Mouse (Mus musculus): ENCODE measurements around the gene Nat8. TPM values are rescaled to one million over a fixed set of nuclear protein-coding genes. Genes with fewer than 3 reads are reported as not detected.
"Not testable (repeated sequence)": the region's sequence is repeated elsewhere in the genome, so short reads cannot be mapped to it uniquely, and the experiment has no call there.

Nat8 gene
- total RNA-seq, 2 experiments from 2014 or later: 3.2 to 4.4 TPM

DNA sequence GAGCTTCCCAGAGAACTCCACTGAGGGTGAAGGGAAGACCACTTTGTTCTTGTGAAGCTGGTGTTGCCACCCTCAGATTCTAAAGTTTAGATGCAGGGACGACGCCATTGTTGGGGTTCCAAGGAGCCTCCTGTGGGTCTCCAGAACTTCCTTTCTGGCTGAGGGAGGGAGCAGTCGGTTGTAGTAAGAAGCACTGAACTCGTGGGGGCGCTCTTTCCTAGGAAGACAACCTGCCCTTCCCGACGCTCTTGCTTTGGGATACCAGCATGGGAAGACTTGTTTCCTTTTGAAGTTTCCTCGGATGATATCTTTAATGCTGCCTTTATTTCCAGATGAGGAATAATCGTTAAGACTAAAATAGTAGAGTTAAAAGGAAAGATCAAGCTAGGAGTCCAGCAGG, 4.9 kb upstream of the Nat8 start:
- DNase-seq (ENCODE audit: low spot score in 2 of 2): peak; percentile 48 to 60

DNA sequence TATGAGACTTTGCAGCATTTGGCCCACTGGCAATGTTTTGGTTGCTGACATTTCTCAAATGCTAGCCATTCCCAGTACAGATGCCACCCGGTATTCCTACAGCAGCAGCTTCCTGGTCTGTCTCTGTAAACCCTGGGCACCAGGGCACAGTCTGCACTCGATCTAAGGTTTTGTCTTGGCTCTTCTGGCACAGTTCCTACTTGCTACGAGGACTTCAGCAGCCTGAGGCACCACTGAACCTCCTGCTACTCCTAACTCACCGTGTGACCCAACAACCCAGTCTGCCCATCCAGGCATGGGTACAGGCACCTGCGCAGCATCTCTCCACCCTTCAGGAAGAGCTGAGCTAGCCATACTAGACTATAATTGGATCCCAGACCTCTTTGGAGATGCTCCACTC, 4.2 kb upstream of the Nat8 start:
- DNase-seq (ENCODE audit: low spot score in 2 of 2): not testable (repeated sequence)

DNA sequence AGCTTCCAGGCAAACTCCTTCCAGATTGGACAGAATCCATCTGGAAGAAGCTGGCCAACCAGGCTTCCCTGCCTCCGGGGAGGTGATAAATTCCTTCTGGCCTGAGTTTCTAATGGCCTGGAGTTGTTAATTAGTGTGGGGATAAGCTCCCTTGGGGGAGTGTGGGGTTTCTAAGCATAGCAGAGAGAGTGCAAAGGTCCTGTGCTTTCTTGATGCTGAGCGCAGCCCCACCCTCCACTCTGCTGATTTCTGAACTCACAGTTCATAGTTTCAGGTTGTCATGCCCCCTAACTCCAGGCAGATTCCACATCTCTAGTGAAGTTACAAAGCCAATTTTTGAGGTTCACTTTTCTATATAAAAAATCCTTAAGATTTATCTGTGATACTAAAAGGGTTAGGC, 3.2 kb upstream of the Nat8 start:
- not testable (repeated sequence) for DNase-seq (ENCODE audit: low spot score in 2 of 2)

DNA sequence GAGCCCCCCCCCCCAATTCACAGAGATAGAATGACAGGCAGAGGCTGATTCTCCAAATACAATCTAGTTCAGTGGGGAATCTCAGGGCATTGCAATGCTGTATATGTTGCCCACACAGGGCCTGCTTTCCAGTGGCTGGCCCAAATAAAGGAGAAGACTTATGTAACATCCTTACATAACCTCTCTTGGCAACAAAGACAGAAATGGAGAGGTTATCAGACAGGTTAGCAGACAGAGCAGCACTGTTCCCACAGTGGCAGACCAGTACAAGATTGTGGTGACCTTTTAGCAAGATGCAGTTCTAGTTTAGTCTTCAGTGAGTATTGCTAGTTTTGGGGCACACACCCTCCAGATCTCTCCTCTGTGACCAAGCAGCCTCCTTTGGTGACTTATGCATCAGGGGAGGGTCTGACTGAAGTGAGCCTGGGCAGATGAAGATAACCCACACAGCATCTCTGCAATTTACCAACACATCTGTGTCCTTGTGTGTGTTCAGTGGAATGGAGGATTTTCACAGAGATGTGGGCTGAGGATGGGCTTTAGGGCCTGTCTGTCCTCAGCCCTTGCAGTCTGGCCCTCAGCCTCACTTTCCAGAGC, 2.7 kb upstream of the Nat8 start:
- DNase-seq (ENCODE audit: low spot score in 2 of 2): not testable (repeated sequence)

DNA sequence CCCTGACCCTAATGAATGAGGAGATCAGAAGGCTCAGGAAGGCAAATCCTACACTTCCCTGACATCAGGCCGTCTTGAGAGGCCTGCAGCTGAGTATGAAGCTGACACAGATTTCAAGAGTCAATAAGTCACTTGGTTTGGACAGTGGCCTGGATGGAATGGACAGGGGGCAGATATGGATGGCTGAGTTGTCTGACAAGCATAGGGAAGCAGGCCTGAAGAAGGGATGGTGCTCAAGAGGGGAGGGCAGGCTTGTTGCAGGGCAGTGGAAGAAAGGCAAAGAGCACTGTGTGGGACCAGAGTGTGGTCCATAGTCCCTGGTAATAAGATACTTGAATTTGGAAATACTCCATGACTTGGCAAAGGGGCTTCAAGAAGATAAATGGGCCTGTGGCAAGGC, 2.4 kb downstream of the Nat8 start:
- DNase-seq (ENCODE audit: low spot score in 2 of 2): no peak

DNA sequence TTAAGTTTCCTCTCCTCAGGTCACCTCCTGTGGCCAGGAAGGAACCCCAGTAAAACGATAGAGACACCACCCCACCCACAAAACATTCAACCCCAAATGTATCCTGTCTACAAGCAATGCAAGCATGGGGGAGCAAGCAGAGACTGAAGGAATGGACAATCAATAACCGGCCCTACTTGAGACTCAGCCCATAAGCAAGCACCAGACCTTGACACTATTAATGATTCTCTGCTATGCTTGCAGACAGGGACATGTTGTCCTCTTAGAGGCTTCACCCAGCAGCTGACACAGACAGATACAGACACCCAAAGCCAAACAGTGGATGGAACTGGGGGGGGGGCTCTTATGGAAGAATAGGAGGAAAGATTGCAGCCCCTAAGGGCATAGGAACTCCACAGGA, 6.0 kb downstream of the Nat8 start:
- DNase-seq (ENCODE audit: low spot score in 2 of 2): no peak

DNA sequence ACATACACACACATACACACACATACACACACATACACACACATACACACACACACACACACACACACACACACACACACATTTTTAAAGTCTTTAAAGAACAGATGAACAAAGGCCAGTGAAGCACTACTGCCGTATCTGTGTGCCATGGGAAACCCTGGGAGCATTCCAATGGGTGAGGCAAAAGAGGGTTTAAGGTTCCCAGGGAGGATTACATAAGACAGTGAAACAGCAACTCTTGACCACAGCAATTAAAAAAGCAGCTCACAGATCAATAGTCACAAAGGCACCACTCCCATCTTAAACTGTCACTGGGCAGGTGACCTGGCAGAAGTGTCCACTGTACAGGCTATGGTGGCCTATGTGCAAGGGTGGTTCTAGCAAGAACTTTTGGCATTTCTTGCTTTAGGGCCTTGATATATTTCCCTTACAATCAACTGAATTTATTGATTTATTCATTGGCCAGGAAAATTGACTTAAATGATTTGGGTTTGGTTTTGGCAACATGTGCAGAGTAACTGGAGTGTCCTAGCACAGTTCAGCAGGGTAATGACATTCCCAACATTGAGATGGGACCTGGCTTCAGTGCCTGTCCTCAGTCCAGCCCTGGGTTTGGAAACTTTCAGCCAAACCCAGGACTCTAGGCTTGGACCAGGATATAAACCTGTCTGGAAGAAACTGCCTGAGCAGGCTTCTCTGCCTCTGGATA, 8.3 kb downstream of the Nat8 start:
- DNase-seq (ENCODE audit: low spot score in 2 of 2): no peak

DNA sequence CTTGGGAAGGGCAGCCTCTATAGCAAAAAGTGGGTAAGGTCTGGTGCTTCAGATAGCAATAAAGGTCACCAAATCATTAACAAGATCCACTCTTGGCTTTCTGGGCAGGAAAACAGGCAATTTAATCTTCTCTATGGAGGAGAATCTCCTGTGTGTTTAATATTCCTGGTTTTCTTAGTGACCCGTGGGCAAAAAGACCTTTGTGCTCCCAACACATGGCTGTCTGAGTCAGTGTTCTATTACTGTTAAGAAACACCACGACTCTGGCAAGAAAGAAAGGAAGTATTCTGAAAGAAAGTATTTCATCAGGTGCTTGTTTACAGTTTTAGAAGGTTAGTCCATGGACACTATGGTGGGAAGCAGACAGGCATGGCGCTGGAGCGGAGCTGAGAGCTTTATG, 9.6 kb downstream of the Nat8 start:
- DNase-seq (ENCODE audit: low spot score in 2 of 2): no peak

DNA sequence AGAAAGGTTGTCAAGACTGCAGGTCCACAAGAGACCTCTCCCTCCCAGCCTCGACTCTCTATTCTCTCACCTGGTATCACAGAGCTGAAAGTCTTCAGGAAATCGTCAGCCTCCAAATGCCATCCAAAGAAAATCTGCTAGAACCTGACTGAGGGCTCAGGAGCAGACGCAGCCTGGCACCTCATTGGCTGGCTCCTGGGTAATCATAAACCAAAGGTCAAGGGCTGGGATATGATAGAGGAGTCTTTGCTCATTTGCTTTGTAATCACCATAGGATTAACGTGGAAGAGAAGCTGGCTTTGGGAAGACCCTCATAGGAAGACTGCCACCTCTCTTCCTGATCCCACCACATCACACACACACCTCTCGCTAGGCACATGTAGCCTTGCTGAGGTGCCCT, 11.0 kb downstream of the Nat8 start, which contains the start of the genes Nat8f6 and Nat8f5:
Gene Nat8f6, minus strand, starts transcription at position 118 of the 400 bp plus-strand sequence.
Gene Nat8f5, minus strand, starts transcription at position 136 of the 400 bp plus-strand sequence.
- no peak for DNase-seq (ENCODE audit: low spot score in 2 of 2)

DNA sequence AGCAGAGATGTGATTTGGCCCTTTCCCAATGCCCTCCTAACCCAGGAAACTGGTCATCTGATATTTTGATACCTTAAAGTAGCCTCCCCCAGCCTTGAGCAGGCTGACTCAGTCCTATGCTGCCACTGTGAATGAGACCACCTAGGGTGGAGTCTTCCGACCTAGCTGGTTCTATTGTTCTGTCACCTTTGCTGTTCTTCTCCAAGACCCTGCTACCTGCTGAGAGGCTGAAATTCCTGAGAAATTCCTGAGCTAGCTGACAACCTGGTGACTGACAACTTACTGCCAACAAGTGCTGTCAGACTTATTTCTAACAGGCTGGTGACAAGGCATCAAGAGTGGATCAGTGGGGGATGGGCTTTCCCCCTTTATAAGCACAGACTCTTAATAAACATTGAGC, 13.5 kb downstream of the Nat8 start:
- DNase-seq (ENCODE audit: low spot score in 2 of 2): no peak

DNA sequence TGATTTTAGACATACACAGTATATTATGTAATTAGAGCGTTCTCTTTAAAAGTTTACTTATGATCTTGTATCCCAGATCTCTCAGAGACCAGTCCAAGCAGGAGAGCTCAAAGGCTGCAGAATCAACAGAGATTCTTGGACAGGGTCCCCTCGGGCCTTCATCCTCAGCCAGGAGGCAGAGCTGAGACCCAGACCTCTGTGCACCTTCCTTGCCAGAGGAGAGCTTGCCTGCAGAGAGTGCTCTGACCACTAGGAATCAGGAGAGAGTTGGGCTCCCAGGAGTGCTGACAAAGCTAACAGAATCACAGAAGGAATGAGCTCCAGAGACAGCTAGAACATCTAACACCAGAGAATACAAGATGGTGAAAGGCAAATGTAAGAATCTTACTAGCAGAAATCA, 18.5 kb downstream of the Nat8 start:
- DNase-seq (ENCODE audit: low spot score in 2 of 2): no peak

DNA sequence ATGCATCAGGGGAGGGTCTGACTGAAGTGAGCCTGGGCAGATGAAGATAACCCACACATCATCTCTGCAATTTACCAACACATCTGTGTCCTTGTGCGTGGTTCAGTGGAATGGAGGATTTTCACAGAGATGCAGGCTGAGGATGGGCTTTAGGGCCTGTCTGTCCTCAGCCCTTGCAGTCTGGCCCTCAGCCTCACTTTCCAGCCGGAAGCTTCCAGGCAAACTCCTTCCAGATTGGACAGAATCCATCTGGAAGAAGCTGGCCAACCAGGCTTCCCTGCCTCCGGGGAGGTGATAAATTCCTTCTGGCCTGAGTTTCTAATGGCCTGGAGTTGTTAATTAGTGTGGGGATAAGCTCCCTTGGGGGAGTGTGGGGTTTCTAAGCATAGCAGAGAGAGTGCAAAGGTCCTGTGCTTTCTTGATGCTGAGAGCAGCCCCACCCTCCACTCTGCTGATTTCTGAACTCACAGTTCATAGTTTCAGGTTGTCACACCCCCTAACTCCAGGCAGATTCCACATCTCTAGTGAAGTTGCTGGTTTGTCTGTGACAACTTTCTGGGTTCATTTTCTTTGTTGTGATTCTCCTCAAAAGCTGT, 20.8 kb downstream of the Nat8 start:
- DNase-seq (ENCODE audit: low spot score in 2 of 2): not testable (repeated sequence)

DNA sequence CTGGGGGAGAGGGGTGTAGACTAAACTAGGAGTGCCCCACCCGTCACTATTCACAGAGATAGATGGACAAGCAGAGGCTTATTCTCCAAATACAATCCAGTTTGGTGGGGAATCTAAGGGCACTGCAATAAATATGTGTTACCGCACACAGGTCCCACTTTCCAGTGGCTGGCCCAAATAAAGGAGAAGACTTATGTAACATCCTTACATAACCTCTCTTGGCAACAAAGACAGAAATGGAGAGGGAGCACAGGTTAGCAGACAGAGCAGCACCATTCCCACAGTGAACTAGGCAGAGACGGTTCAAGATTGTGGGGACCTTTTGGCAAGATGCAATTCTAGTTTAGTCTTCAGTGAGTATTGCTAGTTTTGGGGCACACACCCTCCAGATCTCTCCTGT, 21.4 kb downstream of the Nat8 start:
- DNase-seq (ENCODE audit: low spot score in 2 of 2): not testable (repeated sequence)

DNA sequence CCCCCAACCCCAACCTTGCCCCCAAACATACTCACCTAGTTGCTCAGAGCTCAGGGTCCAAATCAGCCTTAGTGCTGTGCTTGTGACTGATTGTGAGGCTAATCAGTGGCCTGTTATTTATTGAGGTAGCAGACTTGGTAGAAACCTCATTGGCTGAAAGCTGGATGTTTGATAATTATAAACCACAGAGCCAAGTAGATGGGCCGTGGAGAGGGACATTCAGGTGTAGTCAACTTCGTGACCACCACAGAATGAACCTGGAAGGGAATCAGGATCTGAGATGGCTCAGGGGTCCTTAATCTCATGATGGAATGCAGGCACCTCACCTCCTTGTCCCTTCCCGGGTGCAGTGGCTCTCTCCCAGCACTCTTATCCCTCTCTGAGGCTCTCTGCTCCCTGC, 22.1 kb downstream of the Nat8 start:
- DNase-seq (ENCODE audit: low spot score in 2 of 2): not testable (repeated sequence)

DNA sequence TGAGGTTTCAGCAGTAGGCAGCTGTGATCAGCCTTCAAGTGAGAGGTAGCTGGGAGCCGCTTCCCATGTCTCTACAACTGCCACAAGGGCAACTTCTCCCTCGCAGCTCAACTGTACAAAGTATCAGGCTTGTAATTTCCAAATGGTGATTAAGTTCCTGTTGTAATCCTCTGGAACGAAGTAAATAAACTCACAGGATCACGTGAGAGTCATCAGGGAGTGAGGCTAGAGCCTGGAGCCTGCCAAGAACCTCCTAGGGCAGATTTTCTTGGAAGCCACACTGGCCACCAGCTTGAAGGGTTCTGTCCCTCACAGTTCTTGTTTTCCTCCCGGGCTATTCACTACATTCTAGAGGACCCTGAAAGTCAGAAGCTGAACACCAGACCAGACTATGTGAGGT, 28.7 kb downstream of the Nat8 start:
- not testable (repeated sequence) for DNase-seq (ENCODE audit: low spot score in 2 of 2)

Small RNA genes lying within 50 kb of the gene (microRNA-seq; reads per million reads assigned to microRNA genes)
- 0 reads per million in 2 experiments for gene Mir6375

Other genes with a start within 250 kb of the Nat8 start
- 1 to 10 TPM; 8.5 to 9.4 TPM for gene Alms1, start 244.6 kb downstream of the Nat8 start, total RNA-seq (2021)
- gene Nat8f7, start 118.9 kb downstream of the Nat8 start, total RNA-seq (2021): 1 to 10 TPM; 4.5 TPM
- gene Nat8f3, start 66.3 kb downstream of the Nat8 start, total RNA-seq (2021): 1 to 10 TPM; 3.3 to 4.1 TPM
- 1 to 10 TPM; 1.1 to 1.6 TPM for gene Nat8f6, start 11.1 kb downstream of the Nat8 start, total RNA-seq (2021)
- gene Nat8f5, start 11.1 kb downstream of the Nat8 start, total RNA-seq (2021): 1 to 10 TPM; 7.4 to 8.2 TPM
- gene Nat8f2, start 37.1 kb upstream of the Nat8 start, total RNA-seq (2021): 1 to 10 TPM; 2.4 to 2.5 TPM
- gene Nat8f4, start 72.8 kb upstream of the Nat8 start, total RNA-seq (2021): 1 to 10 TPM; 6.2 to 7.6 TPM
- 10 to 100 TPM; 51.6 to 55.3 TPM for gene Tprkb, start 79.8 kb upstream of the Nat8 start, total RNA-seq (2021)
- 10 to 100 TPM; 24.7 to 26.1 TPM for gene Nat8f1, start 83.6 kb upstream of the Nat8 start, total RNA-seq (2021)
- gene Dusp11, start 129.6 kb upstream of the Nat8 start, total RNA-seq (2021): 10 to 100 TPM; 66.0 to 70.4 TPM
- not detected for gene Figla, start 184.1 kb upstream of the Nat8 start, total RNA-seq (2021)
- 100 to 1,000 TPM; 199 to 218 TPM for gene Add2, start 196.6 kb upstream of the Nat8 start, total RNA-seq (2021)